Mouse (Mus musculus) duodenum, adult 2 months (tissue): ENCODE measurements around the gene Zfp979. TPM values are rescaled to one million over a fixed set of nuclear protein-coding genes. Genes with fewer than 3 reads are reported as not detected.

Experiments used
- polyA plus RNA-seq: library from polyadenylated mRNA; depleted of rRNA; stranded (reverse); fragments of >200 nt; gene quantifications from 2 replicates; pipeline ENCODE4 v1.2.3, GENCODE M21; 2012; ENCODE audit warnings: low replicate concordance; rRNA removed

Zfp979 gene
- not detected in 2 replicates for polyA plus RNA-seq

GRCm38 (mm10) chr4:147642413-147642812, at the start of gene Zfp979:
Zfp979 (minus strand) TSS chr4:147642513.

Other genes with a start within 250 kb of the Zfp979 start
- gene Zfp982, start 150.1 kb downstream of the Zfp979 start, polyA plus RNA-seq, result not detected in 2 replicates
- gene Gm16503, start 102.3 kb downstream of the Zfp979 start, polyA plus RNA-seq, result not detected in 2 replicates
- gene Zfp985, start 89.2 kb downstream of the Zfp979 start, polyA plus RNA-seq, result not detected in 2 replicates
- not detected in 2 replicates for gene Zfp534, start 60.0 kb upstream of the Zfp979 start, polyA plus RNA-seq
- gene Zfp984, start 167.3 kb upstream of the Zfp979 start, polyA plus RNA-seq, result 0.05 TPM in 1 of 2 replicates, not detected in the other
- gene Zfp933, start 205.9 kb upstream of the Zfp979 start, polyA plus RNA-seq, result 0.06 and 0.15 TPM in 2 replicates
- 40.1 and 76.6 TPM in 2 replicates for gene Miip, start 226.3 kb upstream of the Zfp979 start, polyA plus RNA-seq
- gene Fv1, start 226.5 kb upstream of the Zfp979 start, polyA plus RNA-seq, result 0.12 and 0.21 TPM in 2 replicates